Mouse (Mus musculus) thymus, adult 2 months (tissue): Measurements from ENCODE around the gene Plekha5.

Source experiments
- CTCF ChIP-seq: fragments of 200-500 bp; IDR thresholded peaks from 2 replicates; pipeline ENCODE4 v1.5.1; 2012; ENCODE audit warnings: mild to moderate bottlenecking, control low read depth, low read length, moderate library complexity, borderline replicate concordance; ENCODE audit not compliant: control insufficient read depth, poor library complexity, insufficient read depth; ENCODE audit errors: extremely low read depth
- POLR2A ChIP-seq: fragments of 200-500 bp; IDR thresholded peaks from 2 replicates; pipeline ENCODE4 v1.6.1; 2012; ENCODE audit warnings: mild to moderate bottlenecking, low read length, control low read depth, moderate library complexity; ENCODE audit not compliant: control insufficient read depth, poor library complexity, insufficient read depth; ENCODE audit errors: extremely low read depth

DNA sequence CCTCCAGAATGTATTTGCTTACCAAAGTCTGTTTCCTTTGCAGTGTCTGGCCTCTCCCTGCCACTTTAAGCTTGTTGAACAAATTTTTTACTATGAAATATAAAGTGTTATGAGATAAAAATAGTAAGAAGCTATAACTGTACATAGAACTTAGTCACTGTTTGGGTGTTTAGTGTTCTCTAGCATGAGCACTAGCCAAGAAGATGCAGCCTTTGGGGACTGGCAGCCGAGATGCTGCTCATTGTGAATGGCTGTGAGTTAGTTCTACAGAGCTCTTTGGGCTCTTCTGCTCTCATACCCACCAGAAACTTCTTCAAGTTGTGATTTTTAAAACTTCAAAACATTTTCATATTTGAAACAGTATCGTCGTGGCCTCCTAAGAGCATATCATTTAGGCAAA lies 74.2 kb downstream of the Plekha5 start:
- TF ChIP-seq CTCF (no peak), POLR2A (no peak)
